Mouse (Mus musculus) regulatory T cell (primary cell): ENCODE data around the gene Rps28.

Experiments
- in situ Hi-C: fragments of 300-600 bp; cut with MboI, MseI; formaldehyde crosslinking; loops from one replicate; pipeline ENCODE4 v1.15.1; 2025; ENCODE audit warnings: high pct_unique_total_duplicates

Rps28 gene

GRCm38 (mm10) chr17:33773871-33774572, 50.3 kb downstream of the Rps28 start:
- in situ Hi-C loops: no loop called here

- in situ Hi-C loops: no loop called here
These were observed 50.9 kb downstream of the Rps28 start for GRCm38 (mm10) chr17:33773426-33773825.

- in situ Hi-C loops: no loop called here
These were observed 52.7 kb downstream of the Rps28 start for GRCm38 (mm10) chr17:33771617-33772016.
